Mouse (Mus musculus) testis, adult 2 months (tissue): ENCODE measurements around the gene E130308A19Rik.

Experiments
- CTCF ChIP-seq: fragments of 200-500 bp; IDR thresholded peaks from 2 replicates; pipeline ENCODE4 v1.5.1; 2012; ENCODE audit warnings: low read depth, mild to moderate bottlenecking, inconsistent platforms, low read length, moderate library complexity; ENCODE audit not compliant: control insufficient read depth, insufficient read depth, insufficient replicate concordance
- POLR2A ChIP-seq: fragments of 200-500 bp; IDR thresholded peaks from 2 replicates; pipeline ENCODE4 v1.6.1; 2012; ENCODE audit warnings: low read depth, mild to moderate bottlenecking, inconsistent platforms, low read length, moderate library complexity; ENCODE audit not compliant: control insufficient read depth

DNA sequence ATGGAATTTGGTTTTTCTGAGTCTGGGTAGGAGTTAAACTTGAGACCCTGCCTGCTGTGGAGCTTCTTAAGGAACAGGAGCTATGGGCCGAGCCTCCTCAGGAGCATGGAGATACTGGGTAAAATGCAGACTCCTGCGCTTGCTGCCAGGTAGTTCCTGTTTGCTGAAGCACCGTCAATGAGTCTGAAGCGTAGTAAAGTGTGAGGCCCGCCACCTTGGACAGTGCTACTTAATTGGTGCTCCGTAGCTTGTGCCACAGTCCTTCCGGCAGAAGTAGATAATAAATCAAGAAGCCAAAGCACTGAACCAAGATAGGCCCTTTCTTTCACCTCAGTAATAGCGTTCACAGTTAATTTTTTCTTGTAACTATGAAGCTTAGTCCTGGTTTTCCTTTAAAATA is 92.5 kb downstream of the E130308A19Rik start:
- no peak for TF ChIP-seq POLR2A
- TF ChIP-seq CTCF: no peak
